42 mouse cellular contexts compared by ENCODE assay signal in the genomic region with DNA sequence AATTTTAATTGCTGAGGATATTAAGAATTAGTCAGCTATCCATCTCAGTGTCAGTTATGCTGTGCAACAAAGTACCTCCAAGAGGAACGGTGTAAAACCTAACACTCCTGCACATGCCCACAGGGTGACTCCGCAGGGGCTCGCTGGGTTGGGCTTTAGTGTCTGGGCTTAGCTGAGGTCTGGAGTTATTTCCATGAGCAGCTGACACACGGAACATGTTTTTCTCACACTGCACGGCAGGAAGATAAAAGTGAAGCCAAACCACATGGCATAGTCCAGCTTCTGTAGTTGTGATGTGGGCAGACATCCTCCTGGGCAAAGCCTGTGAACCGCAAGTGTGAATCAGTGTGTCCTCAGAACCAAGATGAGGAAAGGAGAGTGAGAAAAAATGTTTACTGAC. TPM values are rescaled to one million over a fixed set of nuclear protein-coding genes. Genes with fewer than 3 reads are reported as not detected.
DNase-seq lines count a peak whose midpoint lies in the region; ATAC-seq and TF ChIP-seq lines count a peak whose summit lies in the region.
"Had no signal": no experiment of that assay in that cellular context is flagged by ENCODE, and none has a peak within 500 bp of the region (broad histone marks: within the 10 kb centered on the region; RNA-seq: fewer than 3 reads in every experiment).

No protein-coding gene starts in this region.

- H3K4me1 ChIP-seq in forebrain, embryonic 10.5 days = no peaks in the 10 kb centered on the region
- H3K4me1 ChIP-seq in midbrain, embryonic 11.5 days (ENCODE audit: control insufficient read depth, insufficient read depth, low read length) = no peaks in the 10 kb centered on the region
- H3K4me1 ChIP-seq: forebrain, embryonic 13.5 days; heart, embryonic 13.5 days; hindbrain, embryonic 13.5 days; liver, embryonic 12.5 days; midbrain, embryonic 12.5 days; neural tube, embryonic 15.5 days had no signal

- WGBS in forebrain, embryonic 10.5 days = 89% methylated on average over 6 of the region's 6 CpGs
- WGBS in midbrain, embryonic 11.5 days = 85% methylated on average over 6 of the region's 6 CpGs

- peak; percentile 35; the same call in 1 of the 2 replicates for ATAC-seq in frontal cortex, adult (ENCODE audit: low TSS enrichment)
- no peak for ATAC-seq in midbrain, embryonic 11.5 days (ENCODE audit: low FRiP score)
- ATAC-seq: activated CD4-positive, CD25-positive, alpha-beta regulatory T cell, adult 4 months; CD4-positive, CD25-positive, alpha-beta regulatory T cell, adult 4 months; forebrain, embryonic 13.5 days; intestine, embryonic 16.5 days; liver, embryonic 12.5 days; liver, postnatal 0 days had no signal

- H3K27me3 ChIP-seq in forebrain, embryonic 10.5 days (ENCODE audit: poor library complexity, severe bottlenecking) = no peaks in the 10 kb centered on the region
- H3K27me3 ChIP-seq in midbrain, embryonic 11.5 days (ENCODE audit: control insufficient read depth, insufficient read depth, low read length) = no peaks in the 10 kb centered on the region
- H3K27me3 ChIP-seq: forebrain, embryonic 13.5 days; heart, embryonic 13.5 days; hindbrain, embryonic 13.5 days; liver, embryonic 12.5 days; midbrain, embryonic 12.5 days; neural tube, embryonic 15.5 days had no signal

- no peak for DNase-seq in frontal cortex, postnatal 25 days (ENCODE audit: low spot score in 2 of 2)
- DNase-seq in left cerebral cortex, postnatal 4 days = peak; percentile 10
- no peak for DNase-seq in left cerebral cortex, adult 2 months (ENCODE audit: extremely low spot score in 1 of 2, low spot score in 2 of 2)
- peak; percentile 79 for DNase-seq in fibroblast of lung, adult 2 months (ENCODE audit: low read depth)
- DNase-seq in forebrain, embryonic 10.5 days (ENCODE audit: extremely low spot score, low spot score) = no peak
- no peak for DNase-seq in midbrain, embryonic 11.5 days (ENCODE audit: low spot score, missing footprints)
- DNase-seq: adrenal gland, adult 2 months; adrenal gland, postnatal 36 days; cerebellum, adult 2 months; gastrocnemius, postnatal 25 days; heart, postnatal 36 days; kidney, adult 8-10 months; kidney, postnatal 10 days; layer of hippocampus, adult 9-11 months; liver, postnatal 0 days; lung, postnatal 36 days; retina, postnatal 1 day; spleen, adult 18-20 months; thymus, adult 18-20 months; thymus, postnatal 25 days had no signal

- H3K36me3 ChIP-seq in forebrain, embryonic 10.5 days (replicated peaks) = no peaks in the 10 kb centered on the region
- H3K36me3 ChIP-seq in midbrain, embryonic 11.5 days (ENCODE audit: control insufficient read depth, insufficient read depth, low read length) = no peaks in the 10 kb centered on the region
- H3K36me3 ChIP-seq: heart, embryonic 13.5 days; hindbrain, embryonic 13.5 days; liver, embryonic 12.5 days; midbrain, embryonic 12.5 days; neural tube, embryonic 15.5 days had no signal

- no peak overlapping the region for H3K4me3 ChIP-seq in left cerebral cortex, adult 2 months
- H3K4me3 ChIP-seq in forebrain, embryonic 10.5 days = no peak overlapping the region
- H3K4me3 ChIP-seq in midbrain, embryonic 11.5 days (ENCODE audit: low read depth, low read length) = no peak overlapping the region
- H3K4me3 ChIP-seq: erythroblast, embryonic 14.5 days; forebrain, embryonic 13.5 days; heart, embryonic 13.5 days; hindbrain, embryonic 13.5 days; liver, embryonic 12.5 days; midbrain, embryonic 12.5 days; neural tube, embryonic 15.5 days had no signal

- intact Hi-C loops in left cerebral cortex, postnatal 4 days (cut with DNase I) = no loop called here
- intact Hi-C loops in left cerebral cortex, adult 2 months (cut with DNase I) = no loop called here

- no peaks in the 10 kb centered on the region for H3K9me3 ChIP-seq in forebrain, embryonic 10.5 days
- H3K9me3 ChIP-seq in midbrain, embryonic 11.5 days (ENCODE audit: control insufficient read depth, low read length) = no peaks in the 10 kb centered on the region
- H3K9me3 ChIP-seq: forebrain, embryonic 13.5 days; heart, embryonic 13.5 days; hindbrain, embryonic 13.5 days; liver, embryonic 12.5 days; midbrain, embryonic 12.5 days; neural tube, embryonic 15.5 days had no signal

- TF ChIP-seq CTCF in left cerebral cortex, adult 2 months (IDR thresholded peaks at IDR 0.05) = no peak

- H3K4me2 ChIP-seq in midbrain, embryonic 11.5 days = no peak overlapping the region
- H3K4me2 ChIP-seq: forebrain, embryonic 13.5 days; heart, embryonic 13.5 days; hindbrain, embryonic 13.5 days; liver, embryonic 12.5 days; midbrain, embryonic 12.5 days; neural tube, embryonic 15.5 days had no signal

- no peak overlapping the region for H3K27ac ChIP-seq in left cerebral cortex, adult 2 months
- H3K27ac ChIP-seq in forebrain, embryonic 10.5 days = no peak overlapping the region
- H3K27ac ChIP-seq in midbrain, embryonic 11.5 days (ENCODE audit: low read depth, low read length) = no peak overlapping the region
- H3K27ac ChIP-seq: forebrain, embryonic 13.5 days; heart, embryonic 13.5 days; hindbrain, embryonic 13.5 days; liver, embryonic 12.5 days; midbrain, embryonic 12.5 days; neural tube, embryonic 15.5 days had no signal

- H3K9ac ChIP-seq in midbrain, embryonic 11.5 days (ENCODE audit: low read length) = no peak overlapping the region
- H3K9ac ChIP-seq: forebrain, embryonic 13.5 days; heart, embryonic 13.5 days; hindbrain, embryonic 13.5 days; liver, embryonic 12.5 days; liver, postnatal 0 days; midbrain, embryonic 12.5 days; neural tube, embryonic 15.5 days had no signal

RNA-seq across cellular contexts. Expression of gene Galnt11, which starts 6.7 kb away (rescaled TPM):
- total RNA-seq in left cerebral cortex, postnatal 4 days (2021) = 10 to 100 TPM; 36.8 to 38.6 TPM
- 10 to 100 TPM; 44.7 to 45.3 TPM for total RNA-seq in left cerebral cortex, adult 2 months (2021)
- polyA plus RNA-seq in forebrain, embryonic 10.5 days (2016; fragmentation: Nextera tagmentation; extraction: Ambion mirVana) = 28.8 and 30.4 TPM in 2 replicates
- polyA plus RNA-seq in midbrain, embryonic 11.5 days (2014; fragmentation: Nextera tagmentation; extraction: Ambion mirVana) = 40.3 and 41.3 TPM in 2 replicates

RNA-seq across cellular contexts. Expression of gene E130116L18Rik, which starts 7.9 kb away (rescaled TPM):
- not detected for total RNA-seq in left cerebral cortex, postnatal 4 days (2021)
- total RNA-seq in left cerebral cortex, adult 2 months (2021) = not detected
- not detected in 2 replicates for polyA plus RNA-seq in forebrain, embryonic 10.5 days (2016; fragmentation: Nextera tagmentation; extraction: Ambion mirVana)
- not detected in 2 replicates for polyA plus RNA-seq in midbrain, embryonic 11.5 days (2014; fragmentation: Nextera tagmentation; extraction: Ambion mirVana)
- total RNA-seq: adrenal gland, adult 2 months; adrenal gland, postnatal 36 days; common myeloid progenitor, adult 5-6 weeks; gastrocnemius, adult 18-20 months; gastrocnemius, postnatal 25 days; heart, adult 18-20 months; heart, postnatal 36 days; left cerebral cortex, adult 8-10 months; left cerebral cortex, postnatal 36 days; megakaryocyte, adult 5-6 weeks had no signal
- polyA plus RNA-seq: activated CD4-positive, CD25-positive, alpha-beta regulatory T cell, adult 4 months; adrenal gland, adult 2 months; CD4-positive, CD25-positive, alpha-beta regulatory T cell, adult 4 months; cerebellum, adult 2 months; embryonic facial prominence, embryonic 14.5 days; erythroblast, embryonic 14.5 days; forebrain, embryonic 13.5 days; heart, embryonic 13.5 days; hindbrain, embryonic 13.5 days; intestine, embryonic 16.5 days; large intestine, adult 2 months; limb, embryonic 14.5 days; liver, postnatal 0 days; lung, embryonic 16.5 days; midbrain, embryonic 12.5 days; neural tube, embryonic 15.5 days; stomach, embryonic 16.5 days had no signal

RNA-seq across cellular contexts. Expression of gene Galntl5, which starts 33.7 kb away (rescaled TPM):
- not detected for total RNA-seq in left cerebral cortex, postnatal 4 days (2021)
- not detected for total RNA-seq in left cerebral cortex, adult 2 months (2021)
- not detected in 2 replicates for polyA plus RNA-seq in forebrain, embryonic 10.5 days (2016; fragmentation: Nextera tagmentation; extraction: Ambion mirVana)
- not detected in 2 replicates for polyA plus RNA-seq in midbrain, embryonic 11.5 days (2014; fragmentation: Nextera tagmentation; extraction: Ambion mirVana)
- total RNA-seq: adrenal gland, adult 2 months; adrenal gland, postnatal 36 days; common myeloid progenitor, adult 5-6 weeks; gastrocnemius, adult 18-20 months; gastrocnemius, postnatal 25 days; heart, adult 18-20 months; heart, postnatal 36 days; left cerebral cortex, adult 8-10 months; left cerebral cortex, postnatal 36 days; megakaryocyte, adult 5-6 weeks had no signal
- polyA plus RNA-seq: activated CD4-positive, CD25-positive, alpha-beta regulatory T cell, adult 4 months; adrenal gland, adult 2 months; CD4-positive, CD25-positive, alpha-beta regulatory T cell, adult 4 months; cerebellum, adult 2 months; embryonic facial prominence, embryonic 14.5 days; erythroblast, embryonic 14.5 days; forebrain, embryonic 13.5 days; heart, embryonic 13.5 days; hindbrain, embryonic 13.5 days; intestine, embryonic 16.5 days; large intestine, adult 2 months; limb, embryonic 14.5 days; liver, embryonic 12.5 days; liver, postnatal 0 days; lung, embryonic 16.5 days; midbrain, embryonic 12.5 days; neural tube, embryonic 15.5 days; stomach, embryonic 16.5 days had no signal

Comparison
In these comparisons a context has a peak if more than half of its experiments do, and no peak if none do; other contexts are left out.
1. DNase-seq: peak in left cerebral cortex, postnatal 4 days (single experiment) and fibroblast of lung, adult 2 months (single experiment); none in frontal cortex, postnatal 25 days (0 of 2), left cerebral cortex, adult 2 months (0 of 2), forebrain, embryonic 10.5 days (single experiment) and midbrain, embryonic 11.5 days (single experiment).